Mouse (Mus musculus): ENCODE results near the gene Ccdc88a.

Ccdc88a gene

DNA sequence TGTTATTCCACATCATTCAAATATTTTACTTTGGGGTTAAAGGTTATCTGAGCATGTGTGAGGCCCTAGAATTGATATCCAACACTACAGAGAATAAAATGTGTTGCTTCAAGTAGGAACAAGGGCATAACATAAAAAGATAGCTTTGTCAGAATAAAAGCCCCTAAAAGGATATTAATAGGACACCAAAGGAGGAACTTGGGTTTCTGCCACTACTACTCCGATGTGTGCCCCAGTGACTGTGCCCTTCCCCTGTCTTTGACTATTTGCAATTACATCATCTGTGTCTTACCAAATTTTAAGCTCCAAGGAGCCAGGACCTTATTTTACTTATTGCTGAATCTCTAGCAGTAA, 175.9 kb downstream of the Ccdc88a start:
- DNase-seq = no peak

Data from layer of hippocampus, adult 9-11 months (tissue).